Mouse (Mus musculus) forebrain, postnatal 0 days (tissue): ENCODE results near the gene Lgals7. TPM values are rescaled to one million over a fixed set of nuclear protein-coding genes. Genes with fewer than 3 reads are reported as not detected.

ENCODE experiments used
- ATAC-seq: fragments of 200-750 bp; cut with Nextera tagmentation; 2 replicates; pipeline ENCODE4 v1.8.0; 2017; ENCODE audit warnings: mild to moderate bottlenecking, moderate library complexity
- DNase-seq: peaks from one replicate; pipeline ENCODE4 v3.0.0-alpha.2; 2015
- H3K27ac ChIP-seq: fragments of 300-500 bp; sonication (generic); 2 replicates; pipeline ENCODE4 v1.5.1; 2014; ENCODE audit warnings: low read depth, mild to moderate bottlenecking, antibody characterized with exemption, low read length, moderate library complexity, mixed read lengths
- H3K27me3 ChIP-seq: fragments of 300-500 bp; sonication (generic); 2 replicates; pipeline ENCODE4 v1.6.1; 2014; ENCODE audit warnings: mild to moderate bottlenecking, low read length, mixed read lengths; ENCODE audit not compliant: insufficient read depth
- H3K36me3 ChIP-seq: fragments of 300-500 bp; sonication (generic); 2 replicates; pipeline ENCODE4 v1.6.1; 2014; ENCODE audit warnings: mild to moderate bottlenecking, moderate library complexity; ENCODE audit not compliant: insufficient read depth
- H3K4me1 ChIP-seq: fragments of 300-500 bp; sonication (generic); 2 replicates; pipeline ENCODE4 v1.6.1; 2014; ENCODE audit warnings: antibody characterized with exemption; ENCODE audit not compliant: insufficient read depth
- H3K4me2 ChIP-seq: fragments of 300-500 bp; sonication (generic); 2 replicates; pipeline ENCODE4 v1.6.1; 2014; ENCODE audit warnings: low read depth, mild to moderate bottlenecking, moderate library complexity
- H3K4me3 ChIP-seq: fragments of 300-500 bp; sonication (generic); 2 replicates; pipeline ENCODE4 v1.5.1; 2014; ENCODE audit warnings: low read depth, low read length, mixed read lengths
- H3K9ac ChIP-seq: fragments of 300-500 bp; sonication (generic); 2 replicates; pipeline ENCODE4 v1.6.1; 2014; ENCODE audit warnings: mild to moderate bottlenecking
- H3K9me3 ChIP-seq: fragments of 300-500 bp; sonication (generic); 2 replicates; pipeline ENCODE4 v1.6.1; 2016; ENCODE audit warnings: low read length
- CTCF ChIP-seq: sonication (generic); IDR thresholded peaks from 2 replicates; pipeline ENCODE4 v1.5.1; 2016; ENCODE audit warnings: antibody characterized with exemption, control low read depth, low read depth
- WGBS: fragments of 180-500 bp; shearing (Covaris S2); extraction: QIAGEN DNeasy Blood & Tissue Kit; methylation state at CpG from one replicate; pipeline ENCODE4 v1.1.7; 2014; 5-methylcytosine and 5-hydroxymethylcytosine counted together
- polyA plus RNA-seq: library from polyadenylated mRNA; unstranded; fragments of >200 nt; fragmentation: Nextera tagmentation; extraction: Ambion mirVana; gene quantifications from 2 replicates; pipeline ENCODE4 v1.2.1, GENCODE M21; 2015
- total RNA-seq: library from RNA; depleted of rRNA; stranded (reverse); fragments of >200 nt; gene quantifications from 2 replicates; pipeline ENCODE4 v1.2.3, GENCODE M21; 2014

The Lgals7 gene
- total and polyA plus RNA-seq, 2 experiments from 2014 or later: 2.8 to 3.8 TPM

- Histone ChIP-seq H3K4me3 (no peak overlapping the region), H3K9me3 (no peaks in the 10 kb centered on the region), H3K36me3 (no peaks in the 10 kb centered on the region), H3K4me2 (no peak overlapping the region), H3K9ac (no peak overlapping the region), H3K27me3 (no peaks in the 10 kb centered on the region), H3K27ac (no peak overlapping the region), H3K4me1 (no peaks in the 10 kb centered on the region)
- ATAC-seq (no peak), DNase-seq (no peak)
- TF ChIP-seq CTCF: no peak
- 81% methylated on average over 1 of the region's 1 CpGs for WGBS
Observed at GRCm38 (mm10) chr7:28847273-28847672, 16.4 kb upstream of the Lgals7 start.

DNA sequence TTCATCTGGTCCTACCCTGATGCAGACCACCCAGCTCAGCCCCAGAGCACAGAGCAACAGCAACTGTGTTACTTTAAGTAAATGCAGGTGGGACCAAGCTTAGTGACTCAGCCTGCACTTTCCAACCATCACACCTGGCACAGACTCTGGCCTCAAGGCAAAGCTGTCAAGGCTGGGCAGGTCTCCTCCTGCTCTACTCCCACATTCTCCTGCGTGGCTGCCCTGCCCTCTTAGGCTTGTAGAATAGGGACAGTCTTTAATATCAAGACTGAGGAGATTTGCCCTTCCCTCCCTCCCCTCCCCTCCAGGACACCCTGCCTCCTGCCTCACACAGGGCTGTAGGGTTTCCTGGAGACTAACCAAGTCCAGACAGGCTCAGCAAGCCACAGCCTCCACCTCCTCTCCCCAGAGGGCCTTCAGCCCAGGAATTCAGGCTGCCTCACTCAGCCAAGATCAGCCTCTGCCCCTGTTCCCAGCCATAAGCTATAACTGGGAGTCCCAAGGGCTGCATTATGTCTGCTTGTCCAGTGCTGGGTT lies 13.9 kb upstream of the Lgals7 start:
- no peaks in the 10 kb centered on the region for H3K4me1 ChIP-seq
- no peak overlapping the region for H3K27ac ChIP-seq
- 43% methylated on average over 1 of the region's 1 CpGs for WGBS
- TF ChIP-seq CTCF: no peak
- H3K4me2 ChIP-seq: no peak overlapping the region
- no peaks in the 10 kb centered on the region for H3K9me3 ChIP-seq
- ATAC-seq (no peak), DNase-seq (no peak)
- H3K4me3 ChIP-seq: no peak overlapping the region
- no peaks in the 10 kb centered on the region for H3K27me3 ChIP-seq
- H3K36me3 ChIP-seq: no peaks in the 10 kb centered on the region
- H3K9ac ChIP-seq: no peak overlapping the region

GRCm38 (mm10) chr7:28850642-28851041 lies 13.0 kb upstream of the Lgals7 start:
- no peak for TF ChIP-seq CTCF
- Histone ChIP-seq H3K4me3 (no peak overlapping the region), H3K9ac (no peak overlapping the region), H3K36me3 (no peaks in the 10 kb centered on the region), H3K27me3 (no peaks in the 10 kb centered on the region), H3K4me1 (no peaks in the 10 kb centered on the region), H3K9me3 (no peaks in the 10 kb centered on the region), H3K27ac (no peak overlapping the region), H3K4me2 (no peak overlapping the region)
- ATAC-seq: no peak
- no peak for DNase-seq
- WGBS: 84% methylated on average over 4 of the region's 4 CpGs

GRCm38 (mm10) chr7:28859953-28860352 lies 3.7 kb upstream of the Lgals7 start:
- no peak for TF ChIP-seq CTCF
- no peaks in the 10 kb centered on the region for H3K27me3 ChIP-seq
- no peak for ATAC-seq
- WGBS: 94% methylated on average over 2 of the region's 2 CpGs
- DNase-seq: no peak
- H3K4me2 ChIP-seq: no peak overlapping the region
- no peaks in the 10 kb centered on the region for H3K36me3 ChIP-seq
- no peak overlapping the region for H3K27ac ChIP-seq
- H3K9me3 ChIP-seq: no peaks in the 10 kb centered on the region
- H3K4me3 ChIP-seq: no peak overlapping the region
- H3K9ac ChIP-seq: no peak overlapping the region
- no peaks in the 10 kb centered on the region for H3K4me1 ChIP-seq

GRCm38 (mm10) chr7:28860898-28861297 lies 2.8 kb upstream of the Lgals7 start:
- no peak for ATAC-seq
- Histone ChIP-seq H3K4me1 (no peaks in the 10 kb centered on the region), H3K27ac (no peak overlapping the region), H3K4me3 (no peak overlapping the region), H3K4me2 (no peak overlapping the region), H3K9me3 (no peaks in the 10 kb centered on the region), H3K36me3 (no peaks in the 10 kb centered on the region), H3K9ac (no peak overlapping the region), H3K27me3 (no peaks in the 10 kb centered on the region)
- WGBS: 86% methylated on average over 6 of the region's 6 CpGs
- TF ChIP-seq CTCF: 0 out of 2 replicates have a peak, but pooled peaks have one; percentile 8
- no peak for DNase-seq

DNA sequence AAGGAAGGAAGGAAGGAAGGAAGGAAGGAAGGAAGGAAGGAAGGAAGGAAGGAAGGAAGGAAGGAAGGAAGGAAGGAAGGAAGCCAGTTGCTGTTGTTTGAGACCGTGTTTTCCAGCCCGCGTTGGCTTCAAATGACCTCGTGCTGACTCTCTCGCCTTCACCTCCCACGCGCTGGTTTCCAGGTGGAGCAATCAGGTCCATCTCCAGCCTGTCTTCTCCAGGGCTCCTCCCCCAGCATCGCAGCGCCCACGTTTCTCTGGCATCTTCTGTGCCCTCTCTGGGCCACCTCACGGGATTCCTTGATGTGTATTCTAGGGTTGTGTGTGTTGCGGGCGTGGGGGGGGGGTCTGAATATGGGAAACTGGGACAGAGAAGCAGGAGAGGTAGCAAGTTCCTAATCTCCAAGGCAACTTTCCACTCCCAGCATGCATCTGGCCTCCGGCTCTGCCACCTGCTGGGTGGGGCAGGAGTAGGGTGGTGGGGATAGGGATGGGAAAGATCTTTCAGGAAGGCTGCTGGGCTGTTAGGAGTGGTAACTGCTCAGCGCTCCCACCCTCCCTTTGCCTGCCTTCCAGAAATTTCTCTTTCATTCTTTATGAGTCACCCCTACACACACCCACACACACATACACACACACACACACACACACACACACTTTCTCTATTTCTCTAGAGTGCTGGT lies 695 bp upstream of the Lgals7 start:
- Histone ChIP-seq H3K27ac (no peak overlapping the region), H3K4me2 (no peak overlapping the region), H3K9me3 (no peaks in the 10 kb centered on the region), H3K36me3 (no peaks in the 10 kb centered on the region), H3K4me3 (no peak overlapping the region), H3K9ac (no peak overlapping the region), H3K27me3 (no peaks in the 10 kb centered on the region), H3K4me1 (no peaks in the 10 kb centered on the region)
- ATAC-seq: peak; percentile 8; the same call in 1 of the 2 replicates
- no peak for TF ChIP-seq CTCF
- WGBS: 86% methylated on average over 15 of the region's 15 CpGs
- DNase-seq: no peak

DNA sequence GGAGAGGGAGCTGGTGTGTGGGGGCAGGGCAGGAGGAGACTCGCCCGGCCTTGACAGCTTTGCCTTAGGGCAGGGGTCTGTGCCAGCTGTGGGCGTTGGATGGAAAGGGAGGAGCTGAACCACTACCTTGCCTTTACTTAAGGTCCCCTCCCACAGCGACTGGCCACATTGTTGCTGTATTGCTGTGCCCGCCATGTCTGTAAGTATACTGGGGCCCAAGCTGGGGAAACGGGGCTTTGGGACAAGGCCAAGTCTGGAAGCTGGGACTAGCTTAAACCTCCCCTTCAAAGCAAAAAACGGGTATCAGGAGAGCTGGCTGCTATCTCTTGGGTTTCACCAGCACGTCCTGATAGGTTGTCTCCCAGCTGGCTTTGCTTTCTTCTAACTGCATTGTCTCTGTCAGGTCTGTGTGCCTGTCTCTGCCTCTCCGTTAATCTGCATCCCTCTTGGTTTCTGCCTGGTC lies 666 bp downstream of the Lgals7 start:
- no peak for TF ChIP-seq CTCF
- no peaks in the 10 kb centered on the region for H3K36me3 ChIP-seq
- no peak for DNase-seq
- ATAC-seq: no peak
- no peak overlapping the region for H3K9ac ChIP-seq
- H3K4me3 ChIP-seq: no peak overlapping the region
- no peak overlapping the region for H3K27ac ChIP-seq
- no peak overlapping the region for H3K4me2 ChIP-seq
- H3K4me1 ChIP-seq: no peaks in the 10 kb centered on the region
- no peaks in the 10 kb centered on the region for H3K9me3 ChIP-seq
- no peaks in the 10 kb centered on the region for H3K27me3 ChIP-seq
- 36% methylated on average over 9 of the region's 9 CpGs for WGBS
